Mouse (Mus musculus): ENCODE results near the gene Tacr3.
A peak's percentile ranks its signal among the peaks of the same experiment; 100 is the strongest.

Gene Tacr3

GRCm38 (mm10) chr3:134828875-134829530 is at the start of gene Tacr3:
Tacr3 (plus strand) TSS chr3:134829007.
- DNase-seq = peak; percentile 1

DNA sequence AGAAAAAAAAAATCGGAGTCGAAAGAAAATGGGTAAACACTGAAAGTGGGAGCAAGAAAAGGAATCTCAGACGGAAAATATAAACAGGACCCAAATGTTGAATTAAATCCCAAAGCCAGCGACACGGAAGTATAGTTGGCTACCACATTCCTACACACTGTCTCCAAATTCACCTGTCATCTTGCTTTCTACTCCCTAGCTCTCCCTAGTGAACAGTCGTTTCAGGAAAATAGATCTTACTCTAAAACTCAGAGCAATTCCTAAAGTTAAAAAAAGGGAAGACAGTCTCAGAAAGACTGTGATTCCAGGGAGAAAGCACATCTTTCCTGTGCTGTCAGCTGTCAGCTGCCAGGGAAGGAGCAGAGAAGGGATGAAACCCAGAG is 324 bp upstream of the Tacr3 start:
- no peak for DNase-seq

GRCm38 (mm10) chr3:134829531-134829921 is 719 bp downstream of the Tacr3 start:
- DNase-seq = no peak

DNA sequence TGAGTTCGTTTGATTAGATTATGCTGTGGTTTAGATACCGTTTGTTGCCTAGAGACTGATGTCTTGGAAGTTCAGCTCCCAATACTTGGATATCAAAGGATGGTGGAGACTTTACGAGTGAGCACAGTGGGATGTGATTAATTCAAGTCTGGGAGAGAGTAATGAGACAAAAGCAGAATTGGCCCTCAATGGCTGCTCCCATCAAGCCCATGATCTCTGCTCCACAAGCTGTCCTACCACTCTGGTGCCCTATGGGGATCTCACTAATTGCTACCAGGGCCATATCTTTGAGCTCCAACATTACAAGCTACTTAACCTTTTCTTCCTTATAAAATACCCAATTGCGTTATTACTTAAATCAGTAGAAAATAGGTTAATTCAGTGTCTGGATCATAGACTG is 22.5 kb downstream of the Tacr3 start:
- no peak for DNase-seq

DNA sequence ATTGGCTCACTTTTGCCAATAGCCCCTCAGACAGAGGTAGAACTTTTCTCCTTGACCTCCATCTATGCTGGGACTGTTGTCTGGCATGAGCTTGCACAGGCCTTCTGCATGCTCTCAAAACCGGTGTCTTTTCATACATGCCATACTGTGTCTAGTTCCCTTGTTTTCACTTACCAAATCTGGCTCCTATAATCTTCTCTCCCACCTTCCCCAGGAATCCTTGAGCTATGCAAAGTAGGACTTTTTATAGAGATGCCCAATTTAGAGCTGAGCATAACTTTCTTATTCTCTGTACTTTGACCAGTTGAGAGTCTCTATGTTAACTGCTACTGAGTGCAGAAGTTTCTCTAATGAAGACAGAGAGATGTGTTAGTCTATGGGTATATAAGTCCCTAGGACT is 48.9 kb downstream of the Tacr3 start:
- DNase-seq = no peak

- DNase-seq = no peak
Observed at GRCm38 (mm10) chr3:134895831-134896230, 67.0 kb downstream of the Tacr3 start.

GRCm38 (mm10) chr3:134908890-134909289 is 80.1 kb downstream of the Tacr3 start:
- DNase-seq = no peak

DNA sequence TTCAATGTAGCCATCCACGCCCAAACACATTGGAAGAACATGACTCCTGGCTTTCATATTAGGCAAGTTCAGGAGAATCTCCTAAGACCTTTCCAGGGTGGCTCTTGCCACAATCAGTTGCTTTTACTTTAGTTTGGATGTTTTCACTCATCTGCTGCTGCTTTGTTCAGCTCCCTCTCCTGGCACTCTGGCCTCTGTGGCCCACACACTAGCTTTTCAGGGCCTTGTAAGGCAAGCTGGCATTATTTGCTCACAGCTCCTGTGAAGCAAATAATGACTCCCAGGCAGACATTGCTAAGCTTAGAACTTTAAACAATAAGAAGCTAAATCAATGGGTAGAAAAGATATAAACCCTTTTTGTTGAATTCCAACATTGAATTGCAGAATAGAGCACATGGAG is 105.9 kb downstream of the Tacr3 start:
- no peak for DNase-seq

DNA sequence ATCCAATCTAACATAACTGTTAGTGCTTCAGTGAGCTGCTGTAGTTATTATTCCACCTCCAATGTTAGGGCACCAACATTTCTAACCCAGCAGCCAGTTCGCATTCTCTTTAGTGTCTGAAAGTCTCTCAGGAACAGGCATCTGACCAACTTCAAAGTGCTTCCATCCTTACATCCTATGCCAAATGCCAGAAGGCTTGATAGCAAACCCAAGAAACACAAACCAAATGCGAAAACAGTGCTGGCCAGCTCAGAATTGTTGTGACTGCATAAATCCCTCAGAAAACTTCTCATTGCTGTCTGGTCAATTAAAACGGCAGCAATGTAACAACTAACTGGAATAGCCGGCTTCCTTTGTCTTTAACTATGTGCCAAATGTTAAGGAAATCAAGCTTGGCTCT is 106.7 kb downstream of the Tacr3 start:
- no peak for DNase-seq

- no peak for DNase-seq
Observed at GRCm38 (mm10) chr3:134963461-134963860, 134.7 kb downstream of the Tacr3 start.

DNA sequence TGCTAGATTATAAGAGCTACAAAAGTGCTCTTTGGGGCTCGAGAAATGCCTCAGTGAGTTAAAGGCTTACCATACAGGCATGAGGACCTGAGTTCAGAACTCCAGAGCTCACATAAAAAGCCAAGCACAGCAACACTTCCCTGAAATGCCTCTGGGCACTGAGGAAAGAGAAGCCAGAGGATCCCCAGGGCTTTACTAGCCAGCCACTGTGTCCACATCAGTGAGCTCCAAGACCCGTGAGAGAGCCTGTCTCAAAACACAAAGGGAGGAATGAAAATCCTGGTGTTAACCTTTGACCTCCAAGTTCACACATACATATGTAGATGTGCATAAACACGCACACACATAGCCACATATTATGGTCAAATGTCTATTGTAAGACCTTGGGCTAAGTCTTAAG is 150.1 kb downstream of the Tacr3 start:
- DNase-seq = no peak

DNA sequence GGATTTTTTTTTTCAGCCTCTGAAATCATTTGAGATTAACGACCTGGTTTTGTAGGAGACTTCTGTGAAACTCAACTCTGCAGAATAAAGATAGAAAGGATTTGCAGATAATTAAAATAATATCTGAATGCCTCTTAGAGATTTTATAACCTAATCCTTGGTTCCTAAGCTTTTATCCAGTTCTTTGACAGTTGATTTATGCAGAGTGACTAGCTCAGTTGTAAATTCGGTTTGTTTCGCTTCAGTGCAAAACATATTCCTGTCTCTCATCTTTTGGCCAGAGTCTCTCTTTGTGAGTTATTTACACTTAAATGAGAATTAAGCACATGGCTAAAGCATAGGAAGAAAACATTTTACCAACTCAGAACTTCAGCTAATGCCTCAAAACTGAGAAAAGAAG is 151.3 kb downstream of the Tacr3 start:
- no peak for DNase-seq

Data from right cerebral cortex, adult 18-20 months (tissue).